Mouse (Mus musculus) midbrain, embryonic 13.5 days (tissue): ENCODE data around the gene Pikfyve. TPM values are rescaled to one million over a fixed set of nuclear protein-coding genes. Genes with fewer than 3 reads are reported as not detected.
"Not testable (repeated sequence)": the region's sequence is repeated elsewhere in the genome, so short reads cannot be mapped to it uniquely, and the experiment has no call there.

ENCODE experiments used
- ATAC-seq: fragments of 200-750 bp; cut with Nextera tagmentation; 2 replicates; pipeline ENCODE4 v1.8.0; 2017; ENCODE audit warnings: mild to moderate bottlenecking, moderate TSS enrichment, moderate library complexity
- H3K27ac ChIP-seq: fragments of 300-500 bp; sonication (generic); 2 replicates; pipeline ENCODE4 v1.5.1; 2015; ENCODE audit warnings: inconsistent platforms, mild to moderate bottlenecking, moderate library complexity
- H3K27me3 ChIP-seq: fragments of 300-500 bp; sonication (generic); 2 replicates; pipeline ENCODE4 v1.6.1; 2015; ENCODE audit warnings: mild to moderate bottlenecking, inconsistent platforms
- H3K36me3 ChIP-seq: fragments of 300-500 bp; sonication (generic); 2 replicates; pipeline ENCODE4 v1.6.1; 2015; ENCODE audit warnings: mild to moderate bottlenecking, inconsistent platforms
- H3K4me1 ChIP-seq: fragments of 300-500 bp; sonication (generic); replicated peaks from 2 replicates; pipeline ENCODE4 v1.6.1; 2015; ENCODE audit warnings: inconsistent platforms
- H3K4me2 ChIP-seq: fragments of 300-500 bp; sonication (generic); replicated peaks from 2 replicates; pipeline ENCODE4 v1.6.1; 2015; ENCODE audit warnings: moderate library complexity, mild to moderate bottlenecking, inconsistent platforms
- H3K4me3 ChIP-seq: fragments of 300-500 bp; sonication (generic); replicated peaks from 2 replicates; pipeline ENCODE4 v1.5.1; 2015; ENCODE audit warnings: mild to moderate bottlenecking, inconsistent platforms
- H3K9ac ChIP-seq: fragments of 300-500 bp; sonication (generic); replicated peaks from 2 replicates; pipeline ENCODE4 v1.6.1; 2015; ENCODE audit warnings: mild to moderate bottlenecking, inconsistent platforms
- H3K9me3 ChIP-seq: fragments of 300-500 bp; sonication (generic); 2 replicates; pipeline ENCODE4 v1.6.1; 2016; ENCODE audit warnings: mild to moderate bottlenecking, inconsistent platforms
- WGBS: fragments of 180-500 bp; shearing (Covaris S2); methylation state at CpG from one replicate; pipeline ENCODE4 v1.1.7; 2015; 5-methylcytosine and 5-hydroxymethylcytosine counted together
- polyA plus RNA-seq: library from polyadenylated mRNA; unstranded; fragments of >200 nt; fragmentation: Nextera tagmentation; extraction: Ambion mirVana; gene quantifications from 2 replicates; pipeline ENCODE4 v1.2.1, GENCODE M21; 2015

Pikfyve gene
- polyA plus RNA-seq, 1 experiment from 2014 or later, result 14.4 TPM

DNA sequence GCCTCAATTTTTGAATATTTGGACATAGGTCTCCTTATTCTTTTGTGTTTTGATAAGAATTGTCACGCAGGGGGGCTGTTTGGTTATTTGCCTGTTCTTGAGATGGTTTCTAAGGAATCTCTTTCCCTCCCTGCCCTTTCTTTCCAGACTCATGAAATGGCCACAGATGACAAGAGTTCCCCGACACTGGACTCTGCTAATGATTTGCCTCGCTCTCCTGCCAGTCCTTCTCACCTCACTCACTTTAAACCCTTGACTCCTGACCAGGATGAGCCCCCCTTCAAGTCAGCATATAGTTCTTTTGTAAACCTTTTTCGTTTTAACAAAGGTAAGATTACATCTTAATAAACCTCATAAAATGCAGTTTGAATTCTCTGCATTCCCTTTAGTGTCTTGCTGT lies 3.7 kb downstream of the Pikfyve start:
- no peaks in the 10 kb centered on the region for H3K9me3 ChIP-seq
- H3K36me3 ChIP-seq, result peaks cover 29% of the 10 kb centered on the region
- no peak overlapping the region for H3K27ac ChIP-seq
- H3K27me3 ChIP-seq, result no peaks in the 10 kb centered on the region
- peaks cover 20% of the 10 kb centered on the region for H3K4me1 ChIP-seq
- no peak for ATAC-seq
- H3K4me3 ChIP-seq, result no peak overlapping the region
- H3K9ac ChIP-seq, result no peak overlapping the region
- H3K4me2 ChIP-seq, result no peak overlapping the region
- 88% methylated on average over 4 of the region's 4 CpGs for WGBS

DNA sequence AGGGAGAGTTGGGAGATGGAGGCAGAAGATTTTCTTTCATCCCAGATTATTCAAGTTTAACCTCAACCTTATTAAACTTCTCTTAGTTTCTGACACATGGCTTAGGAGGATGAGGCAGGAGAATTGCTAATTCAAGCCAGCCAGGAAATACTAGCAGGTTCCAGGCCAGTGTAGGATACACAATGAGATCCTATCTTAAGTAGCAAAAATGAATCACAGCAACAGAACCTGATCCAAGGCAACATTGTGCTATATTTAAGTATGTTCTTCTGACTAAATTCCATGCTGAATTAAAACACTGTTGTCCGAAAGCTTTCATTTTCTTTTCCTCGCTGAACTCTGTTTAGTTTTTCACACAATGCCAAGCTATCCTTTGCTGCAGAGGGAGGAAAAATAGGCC lies 6.7 kb downstream of the Pikfyve start:
- no peak for ATAC-seq
- Histone ChIP-seq H3K4me3 (no peak overlapping the region), H3K36me3 (peaks cover 48% of the 10 kb centered on the region), H3K27ac (no peak overlapping the region), H3K27me3 (no peaks in the 10 kb centered on the region), H3K9ac (no peak overlapping the region), H3K4me1 (peaks cover 6% of the 10 kb centered on the region), H3K9me3 (no peaks in the 10 kb centered on the region), H3K4me2 (no peak overlapping the region)
- WGBS, result 95% methylated on average over 2 of the region's 2 CpGs

DNA sequence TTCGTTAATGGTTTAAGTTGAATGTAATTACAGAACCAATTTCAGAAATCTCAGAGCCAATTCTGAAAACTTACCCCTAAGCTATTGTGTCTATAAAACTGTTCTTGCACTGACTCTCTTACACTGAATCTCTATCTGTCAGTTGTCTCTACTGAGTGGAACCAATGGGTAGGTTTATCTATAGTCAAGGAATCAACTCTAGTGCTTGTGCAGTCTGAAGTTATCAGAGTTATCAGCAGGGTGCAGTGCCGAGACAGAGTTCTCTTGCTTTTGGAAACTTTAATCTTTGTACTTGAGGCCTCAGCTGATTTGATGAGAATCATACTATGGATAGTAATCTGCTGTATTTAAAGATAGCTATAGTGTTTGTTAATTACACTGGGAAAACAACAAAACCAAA lies 11.9 kb downstream of the Pikfyve start:
- Histone ChIP-seq H3K4me3 (no peak overlapping the region), H3K27ac (no peak overlapping the region), H3K9me3 (no peaks in the 10 kb centered on the region), H3K27me3 (no peaks in the 10 kb centered on the region), H3K4me2 (no peak overlapping the region), H3K36me3 (peaks cover 40% of the 10 kb centered on the region), H3K4me1 (no peaks in the 10 kb centered on the region), H3K9ac (no peak overlapping the region)
- WGBS, result 89% methylated on average over 2 of the region's 2 CpGs
- no peak for ATAC-seq

DNA sequence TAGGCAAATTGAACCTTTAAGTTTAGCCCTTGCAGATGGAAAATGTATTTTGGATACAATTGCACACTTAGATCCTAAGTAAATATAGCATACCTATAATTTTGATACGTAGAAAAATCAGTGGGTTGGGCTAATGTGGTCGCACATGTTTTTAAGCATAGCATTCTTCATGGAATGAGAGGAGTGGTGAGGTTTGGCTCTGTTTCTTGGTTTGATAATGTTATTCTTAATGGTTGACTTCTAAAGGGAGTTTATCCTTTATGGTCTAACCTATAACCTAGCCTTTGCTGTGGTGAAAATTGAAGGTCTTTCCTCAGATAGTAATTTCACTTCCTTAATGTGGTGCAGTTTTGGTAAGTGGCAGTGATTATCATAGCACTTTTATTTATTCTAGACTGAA lies 12.4 kb downstream of the Pikfyve start:
- no peaks in the 10 kb centered on the region for H3K27me3 ChIP-seq
- no peak for ATAC-seq
- no peaks in the 10 kb centered on the region for H3K9me3 ChIP-seq
- no peak overlapping the region for H3K4me2 ChIP-seq
- no peaks in the 10 kb centered on the region for H3K4me1 ChIP-seq
- H3K9ac ChIP-seq, result no peak overlapping the region
- no peak overlapping the region for H3K4me3 ChIP-seq
- H3K36me3 ChIP-seq, result peaks cover 38% of the 10 kb centered on the region
- 97% methylated on average over 2 of the region's 2 CpGs for WGBS
- no peak overlapping the region for H3K27ac ChIP-seq

DNA sequence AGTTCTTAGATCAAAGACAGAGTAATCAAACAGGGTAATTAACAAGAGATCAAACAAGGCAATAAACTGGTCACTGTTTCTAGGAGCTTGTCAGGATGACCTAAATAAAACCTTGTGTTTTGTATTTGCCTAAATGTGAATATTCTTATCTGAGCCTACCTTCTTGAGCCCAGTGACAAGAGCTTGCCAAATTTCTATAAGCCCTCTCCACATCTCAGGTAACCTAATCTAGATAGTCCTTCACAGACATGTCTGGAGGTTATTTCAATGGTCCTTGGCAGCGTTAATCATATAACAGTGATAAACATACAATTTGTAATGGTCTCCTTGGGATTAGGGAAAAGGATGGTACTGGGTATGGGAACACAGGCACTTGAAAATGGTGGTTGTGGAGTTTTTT lies 17.8 kb downstream of the Pikfyve start:
- H3K4me3 ChIP-seq, result no peak overlapping the region
- H3K4me2 ChIP-seq, result no peak overlapping the region
- peaks cover 4% of the 10 kb centered on the region; the same call in 1 of the 2 replicates for H3K9me3 ChIP-seq
- H3K27me3 ChIP-seq, result no peaks in the 10 kb centered on the region
- ATAC-seq, result no peak
- H3K36me3 ChIP-seq, result peaks cover 53% of the 10 kb centered on the region
- H3K4me1 ChIP-seq, result no peaks in the 10 kb centered on the region
- 90% methylated on average over 1 of the region's 1 CpGs for WGBS
- no peak overlapping the region for H3K27ac ChIP-seq
- H3K9ac ChIP-seq, result no peak overlapping the region

- H3K9me3 ChIP-seq, result peaks cover 12% of the 10 kb centered on the region
- no peak for ATAC-seq
- H3K27ac ChIP-seq, result no peak overlapping the region
- no peak overlapping the region for H3K9ac ChIP-seq
- no peaks in the 10 kb centered on the region for H3K27me3 ChIP-seq
- peaks cover 51% of the 10 kb centered on the region for H3K36me3 ChIP-seq
- no peaks in the 10 kb centered on the region for H3K4me1 ChIP-seq
- H3K4me3 ChIP-seq, result no peak overlapping the region
- 25% methylated on average over 2 of the region's 2 CpGs for WGBS
- no peak overlapping the region for H3K4me2 ChIP-seq
Observed at GRCm38 (mm10) chr1:65213214-65213613, 26.7 kb downstream of the Pikfyve start.

DNA sequence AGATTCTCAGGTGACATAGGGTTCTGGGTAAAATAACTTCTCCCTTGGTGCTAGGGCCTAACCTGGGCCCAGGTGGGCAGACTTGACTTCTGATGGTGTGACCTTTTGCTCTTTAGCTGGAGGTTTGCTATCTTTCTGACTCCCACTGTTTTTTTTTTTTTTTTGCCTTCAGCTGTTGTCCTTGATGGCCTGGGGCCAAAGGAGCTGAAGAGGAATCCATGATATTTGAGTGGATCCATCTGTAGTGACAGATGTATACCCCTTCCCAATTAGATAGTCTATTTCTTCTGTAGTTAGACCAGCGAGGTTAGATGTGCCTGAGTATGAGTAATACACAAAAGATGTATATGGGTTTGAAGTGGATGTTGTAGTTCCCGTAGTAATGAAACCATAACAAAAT lies 31.1 kb downstream of the Pikfyve start:
- ATAC-seq, result no peak
- Histone ChIP-seq H3K9ac (no peak overlapping the region), H3K4me1 (no peaks in the 10 kb centered on the region), H3K4me3 (no peak overlapping the region), H3K27me3 (no peaks in the 10 kb centered on the region), H3K27ac (no peak overlapping the region), H3K9me3 (0 out of 2 replicates have a peak, but pooled peaks cover 2% of the 10 kb centered on the region), H3K4me2 (no peak overlapping the region), H3K36me3 (peaks cover 37% of the 10 kb centered on the region)
- 89% methylated on average over 2 of the region's 2 CpGs for WGBS

DNA sequence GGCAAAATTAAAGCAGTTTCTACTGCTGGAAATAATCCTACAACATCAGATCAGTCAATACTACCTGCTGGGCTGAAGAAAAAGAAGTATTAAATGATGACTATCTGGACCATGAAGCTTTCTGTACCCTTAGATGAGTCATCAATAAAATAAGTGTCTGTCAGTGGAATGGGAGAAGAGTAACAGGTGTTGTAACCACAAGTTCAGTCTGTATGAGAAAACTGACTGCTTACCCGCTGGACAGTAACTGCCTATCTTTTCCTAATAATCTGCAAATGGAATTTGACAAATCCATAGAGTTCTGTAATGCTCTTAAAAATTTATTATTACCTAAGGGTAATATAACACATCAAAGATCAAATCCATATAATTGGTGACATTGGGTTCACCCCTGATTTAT lies 31.5 kb downstream of the Pikfyve start:
- 97% methylated on average over 1 of the region's 1 CpGs for WGBS
- Histone ChIP-seq H3K4me1 (no peaks in the 10 kb centered on the region), H3K27me3 (no peaks in the 10 kb centered on the region), H3K4me3 (no peak overlapping the region), H3K9me3 (0 out of 2 replicates have a peak, but pooled peaks cover 2% of the 10 kb centered on the region), H3K4me2 (no peak overlapping the region), H3K9ac (no peak overlapping the region), H3K36me3 (peaks cover 37% of the 10 kb centered on the region), H3K27ac (no peak overlapping the region)
- no peak for ATAC-seq

- no peak overlapping the region for H3K4me2 ChIP-seq
- peaks cover 50% of the 10 kb centered on the region for H3K36me3 ChIP-seq
- no peak overlapping the region for H3K9ac ChIP-seq
- WGBS, result 98% methylated on average over 2 of the region's 2 CpGs
- no peak overlapping the region for H3K4me3 ChIP-seq
- no peaks in the 10 kb centered on the region for H3K9me3 ChIP-seq
- no peak overlapping the region for H3K27ac ChIP-seq
- H3K27me3 ChIP-seq, result no peaks in the 10 kb centered on the region
- ATAC-seq, result no peak
- no peaks in the 10 kb centered on the region for H3K4me1 ChIP-seq
Observed at GRCm38 (mm10) chr1:65223654-65224053, 37.2 kb downstream of the Pikfyve start.

DNA sequence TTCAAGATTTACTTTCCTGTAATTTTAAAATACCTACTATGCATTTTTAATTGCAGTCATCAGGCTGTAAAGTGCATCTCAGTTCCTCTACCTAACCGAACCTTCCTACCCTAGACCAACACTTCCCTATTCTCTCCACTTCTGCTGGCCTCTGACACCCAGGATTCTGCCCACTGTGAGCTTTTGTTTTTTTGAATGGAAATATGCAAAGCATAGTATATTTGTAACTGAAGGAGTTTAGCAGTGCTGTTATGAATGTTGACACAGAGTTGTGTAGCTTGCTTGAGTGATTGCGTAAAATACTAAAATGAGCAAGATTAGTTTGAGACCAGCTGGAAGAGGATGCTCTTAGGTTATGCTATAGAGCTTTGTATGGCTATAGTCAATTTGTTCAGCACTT lies 41.2 kb downstream of the Pikfyve start:
- Histone ChIP-seq H3K27ac (no peak overlapping the region), H3K4me3 (no peak overlapping the region), H3K9me3 (no peaks in the 10 kb centered on the region), H3K4me2 (no peak overlapping the region), H3K9ac (no peak overlapping the region), H3K36me3 (peaks cover 29% of the 10 kb centered on the region), H3K27me3 (no peaks in the 10 kb centered on the region), H3K4me1 (no peaks in the 10 kb centered on the region)
- ATAC-seq, result no peak
- 91% methylated on average over 2 of the region's 2 CpGs for WGBS

DNA sequence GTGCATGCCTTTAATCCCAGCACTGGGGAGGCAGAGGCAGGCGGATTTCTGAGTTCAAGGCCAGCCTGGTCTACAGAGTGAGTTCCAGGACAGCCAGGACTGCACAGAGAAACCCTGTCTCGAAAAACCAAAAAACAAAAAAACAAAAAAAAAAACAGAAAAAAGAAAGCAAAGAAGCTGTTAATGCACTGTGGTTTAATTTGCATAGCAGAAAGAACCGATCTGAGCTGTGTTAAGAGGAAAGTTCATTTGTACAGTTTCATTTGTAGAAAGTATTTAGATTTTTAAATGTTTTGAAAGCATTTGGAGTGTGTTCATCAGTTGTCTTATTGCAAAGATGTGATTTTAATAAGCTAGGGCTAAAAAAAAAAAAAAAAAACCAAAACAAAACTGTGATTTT lies 43.3 kb downstream of the Pikfyve start:
- not testable (repeated sequence) for H3K4me2 ChIP-seq, H3K4me3 ChIP-seq, H3K27ac ChIP-seq, H3K9me3 ChIP-seq, H3K4me1 ChIP-seq, H3K9ac ChIP-seq, H3K27me3 ChIP-seq, ATAC-seq
- H3K36me3 ChIP-seq, result peaks cover 18% of the 10 kb centered on the region
- WGBS, result 92% methylated on average over 3 of the region's 3 CpGs

- no peaks in the 10 kb centered on the region for H3K9me3 ChIP-seq
- no peak overlapping the region for H3K4me3 ChIP-seq
- peaks cover 23% of the 10 kb centered on the region for H3K36me3 ChIP-seq
- WGBS, result 93% methylated on average over 1 of the region's 1 CpGs
- no peak overlapping the region for H3K9ac ChIP-seq
- H3K4me1 ChIP-seq, result no peaks in the 10 kb centered on the region
- no peak overlapping the region for H3K4me2 ChIP-seq
- H3K27me3 ChIP-seq, result no peaks in the 10 kb centered on the region
- ATAC-seq, result no peak
- H3K27ac ChIP-seq, result no peak overlapping the region
Observed at GRCm38 (mm10) chr1:65230566-65230965, 44.1 kb downstream of the Pikfyve start.

DNA sequence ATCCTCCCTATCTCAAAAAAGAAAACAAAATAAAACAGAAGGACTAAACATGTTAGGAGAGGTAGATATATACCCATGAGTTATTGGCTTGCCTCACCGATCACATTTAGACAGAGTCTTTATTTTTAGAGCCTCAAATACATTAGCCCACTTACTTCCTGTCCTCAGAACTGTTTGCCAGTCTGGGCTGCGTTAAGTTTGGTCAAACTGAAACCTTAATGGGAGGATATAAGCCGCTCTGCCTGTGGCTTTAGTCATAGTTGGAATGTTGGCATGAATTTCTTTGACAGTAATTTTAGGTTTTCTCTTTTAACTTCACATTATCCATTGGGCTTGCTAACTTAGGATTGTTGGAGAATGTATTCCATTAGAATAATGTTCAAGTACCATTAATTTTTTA lies 51.2 kb downstream of the Pikfyve start:
- Histone ChIP-seq H3K36me3 (peaks cover 35% of the 10 kb centered on the region), H3K9me3 (no peaks in the 10 kb centered on the region), H3K27me3 (no peaks in the 10 kb centered on the region), H3K4me1 (no peaks in the 10 kb centered on the region), H3K4me2 (no peak overlapping the region), H3K9ac (no peak overlapping the region), H3K27ac (no peak overlapping the region), H3K4me3 (no peak overlapping the region)
- ATAC-seq, result no peak
- WGBS, result 95% methylated on average over 3 of the region's 3 CpGs
